Mouse (Mus musculus): ENCODE results near the gene Adamts9. TPM values are rescaled to one million over a fixed set of nuclear protein-coding genes. Genes with fewer than 3 reads are reported as not detected.

Adamts9 gene
- polyA plus RNA-seq, 1 experiment = not detected

DNA sequence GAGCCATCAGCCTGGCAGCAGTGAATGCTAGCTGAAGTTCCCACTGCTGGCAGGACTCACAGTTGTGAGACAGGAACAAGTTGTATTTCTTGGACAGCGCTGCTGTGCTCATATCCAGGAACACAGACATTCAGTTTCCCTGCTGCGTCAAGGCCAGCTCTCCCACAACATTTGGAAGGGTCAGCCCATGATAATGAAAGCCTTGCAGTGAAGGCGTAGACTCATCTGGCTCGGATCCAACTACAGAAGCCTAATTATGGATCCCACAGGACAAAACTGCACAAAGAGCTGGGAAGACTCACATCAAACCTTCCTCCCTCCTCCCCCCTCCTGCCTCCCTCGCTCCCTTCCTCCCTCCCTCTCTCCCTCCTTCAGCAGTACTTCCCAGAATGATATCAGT, 93.0 kb downstream of the Adamts9 start:
- no peak for TF ChIP-seq GATA1 (IDR thresholded peaks at IDR 0.05; ENCODE audit: low read length)

GRCm38 (mm10) chr6:92849208-92849607, 94.1 kb downstream of the Adamts9 start:
- no peak for TF ChIP-seq GATA1 (IDR thresholded peaks at IDR 0.05; ENCODE audit: low read length)

- no peak for TF ChIP-seq GATA1 (IDR thresholded peaks at IDR 0.05; ENCODE audit: low read length)
Measured at GRCm38 (mm10) chr6:92846614-92847013, 96.7 kb downstream of the Adamts9 start.

DNA sequence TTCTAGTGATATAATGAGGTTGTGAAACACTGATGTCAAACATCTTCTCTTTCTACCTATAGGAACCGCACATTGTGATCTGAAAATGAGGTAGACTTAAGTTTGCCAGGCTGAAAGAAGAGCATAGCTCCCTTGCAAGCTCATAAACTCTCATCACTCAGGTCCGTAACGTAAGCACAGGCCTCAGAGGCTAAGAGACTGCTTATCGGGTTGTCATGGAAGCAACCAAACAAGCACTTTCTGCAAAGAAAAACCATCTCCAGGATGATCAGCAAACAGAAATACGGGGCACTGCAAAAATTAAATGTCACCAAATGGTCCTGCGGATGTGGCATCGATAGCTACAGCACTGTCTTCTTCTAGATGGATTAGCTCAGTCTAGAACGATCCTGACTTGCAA, 97.4 kb downstream of the Adamts9 start:
- TF ChIP-seq GATA1 (IDR thresholded peaks at IDR 0.05; ENCODE audit: low read length) = no peak

DNA sequence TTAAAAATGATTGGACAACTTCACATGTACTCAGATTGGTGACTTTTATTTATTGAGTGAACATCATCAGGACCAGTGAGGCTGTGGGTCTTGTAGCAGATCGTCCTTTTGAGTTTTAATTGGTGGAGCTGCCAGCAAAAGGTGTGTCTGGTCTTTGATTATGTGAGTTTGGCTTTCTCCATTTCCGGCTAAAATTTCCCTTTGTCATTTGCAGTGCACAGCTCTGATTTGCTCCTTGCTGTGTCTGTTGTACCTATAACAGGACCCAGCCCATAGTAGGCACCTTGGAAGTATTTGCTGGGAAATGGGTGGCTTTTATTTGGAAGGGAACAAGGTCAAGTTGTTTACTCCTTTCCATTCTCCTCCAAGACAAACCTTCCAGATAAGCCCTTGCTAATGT, 99.8 kb downstream of the Adamts9 start:
- no peak for TF ChIP-seq GATA1 (IDR thresholded peaks at IDR 0.05; ENCODE audit: low read length)

GRCm38 (mm10) chr6:92842000-92842399, 101.3 kb downstream of the Adamts9 start:
- no peak for TF ChIP-seq GATA1 (IDR thresholded peaks at IDR 0.05; ENCODE audit: low read length)

GRCm38 (mm10) chr6:92831106-92831505, 112.2 kb downstream of the Adamts9 start:
- no peak for TF ChIP-seq GATA1 (IDR thresholded peaks at IDR 0.05; ENCODE audit: low read length)

GRCm38 (mm10) chr6:92829148-92829547, 114.1 kb downstream of the Adamts9 start:
- no peak for TF ChIP-seq GATA1 (IDR thresholded peaks at IDR 0.05; ENCODE audit: low read length)

DNA sequence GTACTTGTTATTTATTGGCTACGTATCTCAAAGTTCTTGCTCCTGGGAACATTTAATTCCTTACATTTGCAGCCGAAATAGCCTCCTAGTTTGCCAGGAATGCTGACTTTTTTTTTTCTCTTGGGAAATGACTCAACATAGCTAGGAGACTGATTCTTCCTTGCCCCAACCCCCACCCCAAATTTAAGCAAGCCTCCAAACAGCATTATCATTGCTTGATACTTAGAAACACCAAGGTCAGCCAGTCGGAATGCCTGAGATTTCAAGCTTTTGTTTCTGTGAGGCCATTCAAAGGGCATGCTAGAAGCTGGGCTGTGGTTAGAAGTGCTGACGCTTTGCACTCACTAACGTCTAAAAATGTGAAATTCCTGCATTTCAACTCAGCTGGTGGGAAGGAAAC, 115.9 kb downstream of the Adamts9 start:
- no peak for TF ChIP-seq GATA1 (IDR thresholded peaks at IDR 0.05; ENCODE audit: low read length)

DNA sequence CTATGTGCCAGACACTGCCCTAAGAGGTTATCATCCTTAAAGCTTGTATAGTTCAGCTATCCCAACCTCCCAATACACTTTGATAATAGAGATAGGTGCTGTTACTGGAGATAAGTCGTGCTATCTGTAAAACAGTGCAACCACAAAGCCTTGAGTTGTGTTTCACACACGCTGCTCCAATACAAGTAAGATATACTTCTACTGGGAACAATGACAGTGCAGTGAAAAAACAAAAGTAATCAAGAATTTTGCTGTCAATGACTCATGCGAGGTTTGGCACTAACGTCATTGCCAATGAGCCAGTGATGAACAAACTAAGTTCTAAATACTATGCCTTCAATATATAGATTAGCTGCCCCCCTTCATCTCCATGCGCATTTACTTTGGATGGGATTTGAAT, 116.7 kb downstream of the Adamts9 start:
- no peak for TF ChIP-seq GATA1 (IDR thresholded peaks at IDR 0.05; ENCODE audit: low read length)

- TF ChIP-seq GATA1 (IDR thresholded peaks at IDR 0.05; ENCODE audit: low read length) = no peak
Measured at GRCm38 (mm10) chr6:92823991-92824390, 119.3 kb downstream of the Adamts9 start.

- TF ChIP-seq GATA1 (IDR thresholded peaks at IDR 0.05; ENCODE audit: low read length) = no peak
Measured at GRCm38 (mm10) chr6:92822006-92822405, 121.3 kb downstream of the Adamts9 start.

GRCm38 (mm10) chr6:92821606-92822005, 121.7 kb downstream of the Adamts9 start:
- no peak for TF ChIP-seq GATA1 (IDR thresholded peaks at IDR 0.05; ENCODE audit: low read length)

- TF ChIP-seq GATA1 (IDR thresholded peaks at IDR 0.05; ENCODE audit: low read length) = no peak
Measured at GRCm38 (mm10) chr6:92817661-92818060, 125.6 kb downstream of the Adamts9 start.

- no peak for TF ChIP-seq GATA1 (IDR thresholded peaks at IDR 0.05; ENCODE audit: low read length)
Measured at GRCm38 (mm10) chr6:92816311-92816751, 127.0 kb downstream of the Adamts9 start, which contains the start of gene A730049H05Rik. Gene A730049H05Rik (plus strand): TSS chr6:92816478.

DNA sequence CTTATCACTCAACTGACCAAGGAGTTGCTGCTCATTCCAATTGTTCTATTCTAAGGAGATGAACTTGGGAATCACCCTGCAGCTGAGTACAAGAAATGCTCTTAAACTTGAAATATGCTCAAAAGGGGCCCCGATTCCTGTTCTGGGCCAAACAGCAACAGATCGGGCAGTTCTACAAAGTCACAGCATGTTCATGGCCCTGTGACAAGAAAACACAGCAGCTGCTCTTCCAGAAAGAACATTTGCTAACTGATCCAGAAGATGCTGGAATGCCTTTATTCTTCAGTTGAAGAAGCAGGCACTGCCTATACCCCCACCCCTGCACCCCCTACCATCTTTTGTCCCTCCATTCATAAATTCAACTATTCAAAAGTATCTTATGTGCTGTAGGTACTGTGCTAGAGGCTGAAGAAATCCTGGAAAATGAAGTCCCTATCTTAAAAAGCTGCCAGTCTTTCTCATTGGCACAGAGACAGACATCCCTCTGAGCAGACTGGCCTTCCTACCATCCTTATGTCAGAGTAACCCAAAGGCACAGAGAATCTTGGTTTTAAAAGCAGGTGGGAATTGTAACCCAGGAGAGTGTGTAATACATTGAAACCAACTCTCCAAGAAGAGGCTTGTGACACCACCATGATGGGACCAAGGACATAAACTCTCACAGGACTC, 130.5 kb downstream of the Adamts9 start:
- no peak for TF ChIP-seq GATA1 (IDR thresholded peaks at IDR 0.05; ENCODE audit: low read length)

- TF ChIP-seq GATA1 (IDR thresholded peaks at IDR 0.05; ENCODE audit: low read length) = no peak
Measured at GRCm38 (mm10) chr6:92811566-92811965, 131.7 kb downstream of the Adamts9 start.

GRCm38 (mm10) chr6:92810628-92811027, 132.7 kb downstream of the Adamts9 start:
- no peak for TF ChIP-seq GATA1 (IDR thresholded peaks at IDR 0.05; ENCODE audit: low read length)
